Mouse (Mus musculus) layer of hippocampus, postnatal 14 days (tissue): ENCODE measurements around the gene Tfeb. TPM values are rescaled to one million over a fixed set of nuclear protein-coding genes. Genes with fewer than 3 reads are reported as not detected.
A peak's percentile ranks its signal among the peaks of the same experiment; 100 is the strongest.

ENCODE experiments used
- DNase-seq, 2 experiments: peaks; one replicate each; pipeline ENCODE4 v3.0.0; 2021 to 2022; ENCODE audit warnings: low spot score in 2 of 2, mixed read lengths in 1 of 2
- long read RNA-seq, 2 experiments: library from polyadenylated mRNA; stranded (forward); transcript quantifications; one replicate each; pipeline ENCODE4 v2.0.0; 2021
- total RNA-seq, 2 experiments: library from RNA; stranded (reverse); gene quantifications; 2 replicates each; pipeline ENCODE4 v1.2.3; 2021

Gene Tfeb
- total RNA-seq = 10 to 100 TPM; 12.6 to 14.8 TPM
- long read RNA-seq, experiment 1, transcript Tfeb-202 (9 exons, 2,342 nt) = major isoform, 10 of 16 reads
- long read RNA-seq, experiment 1, partial matches to known transcripts = 3 of 16 reads
- long read RNA-seq, experiment 1, other reads (novel, unspliced or antisense) = 0 of 16 reads
- long read RNA-seq, experiment 2, transcript Tfeb-202 (9 exons, 2,342 nt) = major isoform, 12 of 18 reads
- long read RNA-seq, experiment 2, partial matches to known transcripts = 4 of 18 reads
- long read RNA-seq, experiment 2, other reads (novel, unspliced or antisense) = 0 of 18 reads

DNA sequence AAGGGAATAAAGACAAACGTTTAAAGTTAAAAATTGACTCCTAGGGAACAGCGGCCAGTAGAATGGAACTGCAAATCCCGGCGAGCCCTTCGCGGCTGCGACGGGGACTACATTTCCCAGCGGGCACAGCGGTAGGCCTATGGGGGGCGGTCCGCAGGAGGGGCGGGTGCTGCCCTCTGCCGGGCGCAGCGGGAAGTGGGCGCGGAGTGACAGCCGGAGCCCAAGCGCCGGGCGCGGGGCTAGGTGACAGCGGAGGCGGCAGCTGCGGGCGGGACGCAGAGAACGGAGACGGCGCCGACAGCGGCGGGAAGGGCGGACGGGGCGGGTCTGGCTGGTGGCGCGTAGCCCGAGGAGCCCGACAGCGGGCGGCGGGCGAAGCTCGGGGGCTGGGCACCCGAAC is at the start of gene Tfeb:
TSS of gene Tfeb (plus strand) at position 175 of the 400 bp plus-strand sequence.
- DNase-seq = peak; percentile 96 to 97

DNA sequence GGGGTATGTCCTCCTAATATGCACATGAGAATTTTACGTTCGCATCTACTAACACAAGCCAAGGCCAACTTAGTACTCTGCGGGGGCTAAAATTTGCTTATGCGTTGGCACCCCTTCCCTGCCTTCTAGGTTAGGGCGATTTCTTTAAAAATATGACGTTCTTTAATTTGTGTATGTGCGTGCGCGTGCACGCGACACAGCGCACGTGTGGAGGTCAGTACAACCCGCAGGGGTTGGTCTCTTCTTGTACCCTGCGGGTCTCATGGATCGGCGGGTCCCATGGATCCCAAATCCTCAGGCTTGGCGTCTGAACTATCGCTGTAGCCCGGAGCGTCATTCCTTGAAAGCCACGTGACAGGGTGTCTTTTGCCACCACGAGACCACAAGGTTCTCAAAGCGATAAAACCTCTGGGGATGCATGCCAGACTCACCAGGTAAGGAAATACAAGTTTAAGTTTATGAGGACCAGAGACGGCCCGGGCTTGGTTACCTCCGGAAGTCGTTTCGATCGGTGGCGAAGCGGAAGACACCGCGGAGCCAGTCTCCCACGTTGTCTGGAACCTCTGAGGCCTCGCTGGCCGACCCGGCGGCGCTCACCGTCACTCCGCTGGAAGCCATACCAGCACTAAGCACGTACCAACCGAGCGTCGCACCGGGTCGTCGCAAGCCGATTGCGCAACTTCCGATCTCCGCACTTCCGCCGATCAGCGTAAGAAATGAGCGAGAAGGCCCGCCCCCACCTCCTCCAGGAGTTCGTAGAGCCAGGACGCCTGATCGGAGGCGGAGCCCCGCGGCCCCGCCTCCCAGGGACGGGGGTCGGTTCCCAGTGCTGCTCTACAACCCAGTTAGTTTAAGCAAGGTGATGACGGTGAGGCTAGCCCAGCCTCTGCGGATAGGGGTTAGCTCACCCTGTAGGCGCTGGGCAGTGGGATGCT is 49.2 kb upstream of the Tfeb start:
- peak; percentile 91 to 97 for DNase-seq

DNA sequence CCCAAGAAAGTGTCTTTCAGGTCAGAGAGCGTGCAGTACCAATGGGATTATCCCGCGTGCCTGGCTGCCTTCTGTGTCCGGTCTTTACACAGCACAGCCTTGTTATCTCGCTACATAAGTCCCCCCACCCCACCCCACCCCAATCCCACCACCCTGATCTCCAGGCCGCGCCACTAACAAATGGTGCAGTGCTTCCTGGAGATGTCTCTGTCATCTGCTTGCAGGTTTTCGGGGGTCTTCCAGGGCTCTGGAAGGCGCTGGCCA is 48.6 kb upstream of the Tfeb start, which contains the start of gene Tomm6:
TSS of gene Tomm6 (minus strand) at position 43 of the 264 bp plus-strand sequence.
- DNase-seq = no peak

DNA sequence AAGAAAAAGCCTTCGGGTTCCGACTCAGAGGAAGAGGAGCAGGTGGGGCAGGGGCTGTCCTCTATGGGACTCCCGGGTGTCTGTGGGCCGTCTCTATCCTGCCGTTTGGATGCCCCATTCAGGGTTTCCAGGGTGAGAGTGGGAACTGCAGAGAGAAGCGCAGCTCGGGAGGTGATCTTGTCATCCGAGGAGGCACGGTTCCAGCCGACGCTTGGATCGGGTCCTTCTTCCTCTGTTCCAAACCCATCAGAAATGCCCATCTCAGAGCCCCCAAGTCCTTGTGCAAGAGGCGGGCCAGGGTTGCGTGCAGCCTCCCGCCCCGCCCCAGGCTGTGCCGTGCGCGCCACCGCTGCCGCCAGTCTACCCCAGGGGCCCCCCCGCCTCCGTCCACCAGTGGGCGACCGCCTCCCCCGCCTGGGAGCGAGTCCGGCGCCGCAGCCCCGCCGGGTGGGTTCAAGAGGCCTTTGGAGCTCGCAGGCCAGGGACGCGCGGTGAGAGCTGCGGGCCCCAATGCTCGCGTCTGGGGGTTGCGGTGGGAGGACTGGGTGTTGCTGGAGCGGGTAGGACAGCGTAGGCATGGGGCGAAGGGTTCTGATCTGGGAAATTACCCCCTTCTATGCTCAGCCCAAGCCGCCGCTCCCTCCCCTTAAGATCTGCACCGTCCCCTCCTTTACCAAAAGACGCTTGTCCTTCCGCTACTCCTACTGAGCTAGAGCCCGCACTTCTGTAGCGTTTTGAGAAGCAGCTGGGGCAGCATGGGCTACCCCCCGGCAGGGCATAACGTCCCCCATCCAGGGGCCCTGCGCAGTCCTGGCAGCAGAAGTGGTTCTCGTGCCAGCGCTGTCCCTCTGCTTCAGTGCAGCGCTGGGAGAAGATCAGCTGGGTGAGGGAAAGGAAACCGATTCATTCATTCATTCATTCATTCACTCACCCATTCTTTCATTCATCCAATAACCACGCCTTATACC is 47.9 kb upstream of the Tfeb start, which contains the start of gene Frs3:
TSS of gene Frs3 (plus strand) at position 423 of the 968 bp plus-strand sequence.
- peak; percentile 80 to 82 for DNase-seq

DNA sequence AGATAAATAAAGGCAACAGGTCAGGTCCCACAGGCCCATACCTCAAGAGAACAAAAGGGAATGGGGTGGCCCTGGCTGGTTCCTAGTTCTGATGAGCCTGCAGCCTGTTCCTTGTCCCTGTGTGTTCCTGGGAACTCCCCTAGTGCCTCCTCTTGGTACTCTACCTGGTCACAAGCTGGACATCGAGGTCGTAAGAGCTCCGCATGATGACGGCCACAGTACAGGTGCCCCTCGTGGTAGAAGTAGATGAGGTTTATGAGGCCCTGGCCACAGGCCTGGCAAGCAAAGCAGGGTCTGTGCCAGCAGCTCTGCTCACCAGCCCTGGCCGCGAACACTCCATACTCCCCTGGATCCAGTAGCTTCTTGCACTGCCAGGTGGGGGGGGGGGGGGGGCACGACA is 46.9 kb upstream of the Tfeb start:
- no peak for DNase-seq

DNA sequence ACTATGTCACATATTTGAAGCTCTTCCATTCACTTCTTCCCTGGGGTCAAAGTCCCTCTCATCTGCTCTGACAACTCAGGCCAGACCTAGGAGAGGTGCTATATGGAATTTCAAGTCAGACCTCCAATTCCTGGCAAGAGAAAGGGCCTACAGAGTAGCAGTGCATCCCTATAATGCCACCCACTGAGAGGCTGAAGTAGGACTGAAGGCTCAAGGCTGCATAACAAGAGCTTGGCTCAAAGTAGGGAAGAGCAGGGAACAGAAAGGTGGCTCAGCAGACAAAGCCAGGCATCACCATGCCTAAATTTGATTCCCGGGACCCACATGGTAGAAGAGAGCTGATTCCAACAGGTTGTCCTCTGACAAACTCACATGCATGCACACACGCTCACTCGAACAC is 45.2 kb upstream of the Tfeb start:
- no peak for DNase-seq

DNA sequence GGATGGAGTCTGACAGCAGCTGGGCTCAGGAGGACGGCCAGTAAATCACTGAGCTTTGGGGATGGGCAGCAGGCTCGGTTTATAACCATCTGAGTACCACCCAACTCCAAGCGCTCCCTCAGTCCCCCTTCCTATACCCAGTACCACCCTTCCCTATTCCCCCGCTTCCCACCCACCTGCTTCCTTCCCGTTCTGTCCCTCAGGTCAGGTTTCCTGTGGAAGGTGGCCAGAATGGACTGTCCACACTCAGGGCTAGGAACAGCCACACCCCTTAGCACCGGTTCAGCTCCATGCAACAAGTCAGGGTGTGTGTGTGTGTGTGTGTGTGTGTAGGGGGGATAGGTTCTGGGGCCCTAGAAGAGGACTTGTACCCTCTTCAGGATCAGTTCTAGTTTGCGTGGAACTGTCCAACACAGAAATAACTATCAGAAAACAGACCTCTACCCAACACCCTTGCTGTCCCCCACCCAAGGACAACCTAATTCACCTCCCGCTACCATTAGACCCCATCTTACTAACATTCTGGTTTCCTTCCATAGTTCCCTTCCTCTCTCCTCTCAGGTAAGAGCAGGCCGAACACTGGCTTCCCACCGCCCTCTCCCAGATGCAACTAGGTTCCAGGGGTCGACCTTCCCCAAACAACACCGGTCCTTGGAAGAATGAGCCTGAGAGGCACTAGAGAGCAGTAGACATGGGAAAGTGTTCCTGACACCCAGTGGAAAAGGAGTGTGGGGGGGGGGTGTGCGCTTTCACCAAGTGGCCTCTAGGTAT is 43.0 kb upstream of the Tfeb start:
- no peak for DNase-seq

DNA sequence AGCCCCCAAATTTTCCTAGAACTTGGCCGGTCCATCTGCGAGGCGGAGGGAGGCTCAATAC is 42.6 kb upstream of the Tfeb start, which contains the start of gene Gm21981:
TSS of gene Gm21981 (minus strand) at position 14 of the 61 bp plus-strand sequence.
- DNase-seq = no peak

DNA sequence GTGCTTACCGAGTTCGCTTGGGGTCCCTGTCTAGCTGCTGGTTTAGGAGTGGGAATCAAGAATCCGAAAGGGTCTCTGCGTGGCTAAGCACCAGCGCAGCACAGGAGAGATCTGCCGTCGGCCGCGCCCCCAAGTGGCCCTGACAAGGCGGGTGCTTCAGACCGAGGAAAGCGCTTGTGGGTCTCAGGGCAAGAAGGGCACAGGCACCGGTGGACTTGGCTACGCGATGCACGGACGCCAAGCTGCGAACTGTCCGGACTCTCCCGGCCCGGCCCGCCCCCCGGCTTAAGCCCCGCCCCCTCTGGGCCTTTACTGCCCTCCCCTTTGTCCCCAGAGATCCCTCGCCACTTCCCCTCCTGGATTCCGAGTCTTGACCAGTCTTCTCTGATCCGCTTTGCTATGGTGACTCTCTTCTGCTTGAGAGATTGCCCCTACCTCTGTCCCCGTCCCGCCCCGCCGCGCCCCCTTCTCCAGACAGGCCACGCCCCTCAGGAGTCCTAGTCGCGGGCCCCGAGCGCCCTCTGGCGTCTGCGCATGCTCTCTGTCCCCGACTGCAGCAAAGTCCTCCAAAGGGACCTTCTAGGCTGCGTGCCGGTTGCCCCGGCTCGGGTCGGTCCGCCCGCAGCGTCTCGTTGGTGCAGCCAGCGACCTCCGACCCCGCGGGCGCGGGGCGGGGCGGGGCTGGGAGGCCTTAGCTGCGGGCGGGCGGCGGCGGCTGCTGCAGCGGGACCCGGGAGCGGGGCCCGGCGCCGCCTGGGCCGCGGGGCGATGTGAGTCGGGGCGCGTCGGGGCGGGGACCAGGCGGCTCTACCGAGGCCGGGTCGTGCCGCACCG is 42.1 kb upstream of the Tfeb start, which contains the start of gene Prickle4:
TSS of gene Prickle4 (minus strand) at position 234 of the 834 bp plus-strand sequence.
- peak; percentile 97 for DNase-seq

DNA sequence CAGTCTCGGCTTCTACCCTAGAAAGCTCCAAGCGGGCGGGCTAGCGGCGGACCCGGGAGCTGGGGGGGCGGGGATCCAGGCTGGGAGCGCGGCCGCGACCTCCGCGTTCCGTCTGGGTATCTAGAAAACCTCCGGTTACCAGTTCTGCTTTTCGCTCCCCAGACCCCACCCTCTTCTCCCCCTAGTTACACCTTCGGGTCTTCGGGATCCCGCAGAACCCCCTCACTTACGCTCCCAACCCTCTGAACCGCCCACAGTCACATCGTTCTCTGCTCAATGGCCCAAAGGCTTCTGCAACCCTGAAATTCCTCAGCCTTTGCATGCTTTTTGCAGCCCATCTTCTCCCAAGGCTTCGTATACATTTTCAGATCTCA is 41.5 kb upstream of the Tfeb start:
- no peak for DNase-seq

DNA sequence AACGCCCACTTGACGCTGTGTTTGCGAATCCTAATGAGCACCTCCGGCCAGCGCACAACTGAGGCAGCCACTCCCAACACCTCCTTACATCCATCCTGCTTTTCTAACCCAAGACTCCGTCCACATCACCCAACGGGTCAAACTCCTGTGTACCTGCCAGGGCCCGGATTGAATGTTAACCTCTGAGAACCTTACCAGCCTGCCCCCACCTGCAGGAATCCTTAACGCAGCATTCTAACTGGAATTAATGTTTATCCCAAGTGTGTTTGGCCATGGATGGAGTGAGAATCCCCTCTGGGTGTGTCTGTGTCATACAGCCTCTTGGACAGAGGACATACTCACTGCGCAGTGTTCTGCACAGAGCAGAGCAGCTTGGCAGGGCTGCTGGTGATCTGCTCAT is 38.7 kb upstream of the Tfeb start:
- no peak for DNase-seq

DNA sequence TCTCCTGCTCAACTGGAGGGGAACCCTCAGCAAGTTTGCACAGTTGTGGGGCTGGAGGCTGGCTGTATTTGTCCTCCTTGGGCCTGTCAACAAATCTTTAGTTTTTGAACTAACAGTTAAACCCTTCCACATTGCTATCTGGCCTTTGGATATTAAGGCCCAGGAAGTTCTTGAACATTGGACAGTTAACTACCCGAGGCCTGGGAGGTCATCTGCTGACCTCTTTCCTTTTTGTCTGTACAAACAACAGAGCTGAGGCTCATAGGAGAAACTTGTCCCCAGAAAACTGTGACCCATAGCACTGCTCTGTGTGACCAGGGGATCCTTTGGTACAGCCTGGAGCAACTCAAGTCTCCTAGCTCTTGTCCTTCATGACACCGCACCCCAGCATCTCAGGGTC is 37.8 kb upstream of the Tfeb start:
- no peak for DNase-seq

DNA sequence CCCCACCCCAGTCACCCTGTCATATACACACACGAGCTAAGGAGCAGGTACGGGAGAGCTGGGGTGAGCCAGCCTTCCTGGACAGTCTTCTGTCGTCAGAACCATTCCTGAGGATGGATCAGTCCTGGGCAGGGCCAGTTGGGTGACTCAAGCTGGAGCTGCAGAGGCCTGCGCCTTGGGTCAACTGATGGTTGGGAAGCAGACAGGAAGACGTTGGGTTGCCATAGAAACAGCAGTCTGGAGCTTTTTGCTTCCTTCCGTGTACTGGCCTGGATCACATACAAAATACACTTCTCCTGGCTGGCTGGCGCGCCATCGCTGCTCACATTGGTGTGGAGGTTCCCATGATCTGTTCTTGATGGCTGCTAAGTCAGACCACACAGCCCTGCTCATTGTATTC is 35.0 kb upstream of the Tfeb start:
- no peak for DNase-seq

DNA sequence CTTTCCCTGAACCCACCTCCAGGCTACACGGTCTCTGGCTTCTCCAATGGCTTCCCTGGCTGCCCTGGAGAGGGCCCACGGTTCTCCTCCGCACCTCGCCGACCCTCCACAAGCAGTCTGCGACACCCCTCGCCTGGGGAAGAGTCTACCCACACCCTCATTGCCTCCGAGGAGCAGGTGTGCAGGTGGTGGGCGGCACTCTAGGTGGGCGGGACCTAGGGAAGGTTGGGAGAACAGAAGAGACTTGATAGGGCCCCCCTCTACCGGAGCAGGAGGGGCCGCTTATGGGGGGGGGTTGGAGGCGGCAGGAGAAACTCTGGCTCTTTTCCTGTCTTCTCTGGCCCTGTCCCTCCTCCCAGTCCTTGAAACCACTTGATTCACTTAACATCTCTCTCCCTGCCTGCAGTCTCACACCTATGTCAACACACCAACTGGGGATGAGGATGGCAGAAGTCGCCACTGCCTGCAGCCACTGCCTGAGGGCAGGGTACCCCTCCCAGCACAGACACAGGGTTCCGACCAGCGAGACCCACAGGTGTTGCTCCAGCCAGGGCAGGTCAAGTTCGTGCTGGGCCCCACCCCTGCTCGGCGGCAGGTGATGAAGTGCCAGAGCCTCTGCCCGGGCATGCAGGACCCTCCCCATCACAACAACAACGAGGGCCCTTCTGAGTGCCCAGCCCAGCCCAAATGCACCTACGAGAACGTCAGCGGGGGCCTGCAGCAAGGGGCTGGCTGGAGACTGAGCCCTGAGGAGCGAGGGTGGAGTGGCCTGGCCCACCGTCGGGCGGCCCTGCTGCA is 34.1 kb upstream of the Tfeb start:
- no peak for DNase-seq

DNA sequence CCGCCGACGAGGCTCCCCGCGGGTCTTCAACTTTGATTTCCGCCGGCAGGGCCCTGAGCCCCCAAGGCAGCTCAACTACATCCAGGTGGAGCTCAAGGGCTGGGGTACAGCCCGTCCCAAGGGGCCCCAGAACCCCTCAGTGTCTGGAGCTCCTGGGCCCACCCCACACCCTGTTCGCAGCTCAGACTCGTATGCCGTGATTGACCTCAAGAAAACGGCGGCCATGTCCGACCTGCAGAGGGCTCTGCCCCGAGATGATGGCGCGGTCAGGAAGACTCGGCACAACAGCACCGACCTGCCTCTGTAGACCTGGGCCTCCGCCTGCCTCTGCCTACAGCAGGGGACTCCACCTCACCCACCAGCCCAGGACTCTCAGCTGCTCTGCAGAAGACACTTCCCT is 33.3 kb upstream of the Tfeb start:
- no peak for DNase-seq

DNA sequence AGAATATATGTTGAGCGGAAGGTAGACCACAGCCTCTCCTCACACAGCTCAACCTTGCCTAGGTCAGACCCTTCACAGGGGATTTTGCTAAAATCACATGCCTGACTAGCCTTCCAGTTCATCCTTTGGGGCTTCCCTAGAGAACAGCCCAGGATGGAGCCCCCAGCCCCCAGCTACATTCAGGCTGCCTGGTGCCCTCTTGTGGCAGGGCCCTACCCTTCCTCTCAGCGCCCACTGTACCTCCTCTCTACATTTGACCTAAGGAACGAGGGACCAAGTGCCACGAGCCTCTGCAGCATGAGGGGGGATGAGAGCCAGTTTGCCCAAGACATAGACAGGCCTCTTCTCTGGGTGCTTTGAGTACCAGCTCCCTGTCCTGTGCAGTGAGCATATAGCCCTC is 32.1 kb upstream of the Tfeb start:
- no peak for DNase-seq

DNA sequence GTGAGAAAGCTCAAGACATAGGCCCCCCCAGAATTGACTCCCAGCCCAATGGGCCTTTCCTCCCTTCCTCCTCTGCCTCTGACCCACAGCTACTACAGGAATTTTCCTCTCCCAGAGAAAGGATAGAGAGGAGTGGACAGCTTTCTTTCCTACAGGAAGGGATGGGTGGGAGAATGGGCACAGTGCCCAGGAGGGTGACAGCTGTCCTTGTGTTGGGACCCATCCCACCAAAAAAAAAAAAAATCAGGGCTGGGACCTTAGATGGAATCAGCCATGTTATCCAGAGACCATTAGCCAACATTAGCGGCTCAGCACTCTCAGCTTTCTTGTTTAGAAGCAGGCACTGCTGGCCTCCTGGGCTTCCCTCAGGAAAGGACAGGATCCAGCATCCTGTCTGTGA is 30.6 kb upstream of the Tfeb start:
- DNase-seq = no peak

DNA sequence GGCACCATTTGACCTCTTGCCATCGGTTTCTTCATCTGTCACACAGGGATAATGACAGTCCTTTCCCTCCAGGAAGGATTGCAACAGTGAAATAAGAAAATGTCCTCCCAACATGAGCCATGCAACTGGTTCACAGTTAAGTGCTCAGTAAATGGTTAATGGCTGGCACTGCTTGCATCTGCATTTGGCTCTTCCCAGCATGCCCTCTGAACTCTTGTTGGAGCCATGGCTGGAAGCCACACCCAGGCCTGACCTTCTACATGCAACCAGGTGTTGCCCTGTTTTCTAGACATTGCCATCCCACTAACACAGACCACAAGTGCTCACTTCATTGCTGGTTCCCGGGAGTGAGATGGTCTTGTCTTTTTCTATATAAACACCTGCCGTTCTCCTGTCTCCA is 28.9 kb upstream of the Tfeb start:
- no peak for DNase-seq

DNA sequence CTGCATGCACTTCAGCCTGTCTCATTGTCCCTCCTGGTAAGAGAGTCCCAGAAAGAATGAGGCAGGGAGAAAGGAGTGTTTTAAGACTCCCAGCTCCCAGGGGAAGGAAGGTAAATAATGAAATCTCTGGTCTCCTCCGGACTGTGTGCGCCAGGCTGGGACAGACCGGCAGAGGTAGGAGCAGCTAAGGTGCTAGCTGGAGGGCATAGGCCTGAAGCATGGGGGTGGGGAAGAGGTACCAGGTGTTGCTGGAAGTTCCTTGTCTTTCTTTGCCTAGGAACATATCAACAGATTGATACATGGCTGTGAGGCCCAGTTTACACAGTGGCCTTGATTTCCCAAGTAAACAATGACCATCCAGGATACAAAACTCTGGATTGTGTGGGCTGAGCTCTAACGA is 27.9 kb upstream of the Tfeb start:
- no peak for DNase-seq
